Mouse (Mus musculus) hindbrain, embryonic 12.5 days (tissue): ENCODE measurements around the gene Pcsk6. TPM values are rescaled to one million over a fixed set of nuclear protein-coding genes. Genes with fewer than 3 reads are reported as not detected.
"Not testable (repeated sequence)": the region's sequence is repeated elsewhere in the genome, so short reads cannot be mapped to it uniquely, and the experiment has no call there.

Experiments
- ATAC-seq: fragments of 200-750 bp; cut with Nextera tagmentation; 2 replicates; pipeline ENCODE4 v1.8.0; 2017; ENCODE audit warnings: moderate TSS enrichment; ENCODE audit not compliant: low FRiP score
- H3K27ac ChIP-seq: fragments of 300-500 bp; sonication (generic); 2 replicates; pipeline ENCODE4 v1.5.1; 2016; ENCODE audit warnings: mild to moderate bottlenecking
- H3K27me3 ChIP-seq: fragments of 300-500 bp; sonication (generic); 2 replicates; pipeline ENCODE4 v1.6.1; 2016; ENCODE audit warnings: mild to moderate bottlenecking
- H3K36me3 ChIP-seq: fragments of 300-500 bp; sonication (generic); 2 replicates; pipeline ENCODE4 v1.6.1; 2016; ENCODE audit warnings: mild to moderate bottlenecking
- H3K4me1 ChIP-seq: fragments of 300-500 bp; sonication (generic); 2 replicates; pipeline ENCODE4 v1.6.1; 2016
- H3K4me2 ChIP-seq: fragments of 300-500 bp; sonication (generic); replicated peaks from 2 replicates; pipeline ENCODE4 v1.6.1; 2016; ENCODE audit warnings: mild to moderate bottlenecking
- H3K4me3 ChIP-seq: fragments of 300-500 bp; sonication (generic); 2 replicates; pipeline ENCODE4 v1.5.1; 2016; ENCODE audit warnings: mild to moderate bottlenecking
- H3K9ac ChIP-seq: fragments of 300-500 bp; sonication (generic); 2 replicates; pipeline ENCODE4 v1.6.1; 2016; ENCODE audit warnings: mild to moderate bottlenecking, moderate library complexity
- H3K9me3 ChIP-seq: fragments of 300-500 bp; sonication (generic); replicated peaks from 2 replicates; pipeline ENCODE4 v1.6.1; 2016; ENCODE audit warnings: mild to moderate bottlenecking
- WGBS: fragments of 180-500 bp; shearing (Covaris S2); methylation state at CpG from one replicate; pipeline ENCODE4 v1.1.7; 2016; 5-methylcytosine and 5-hydroxymethylcytosine counted together
- polyA plus RNA-seq: library from polyadenylated mRNA; unstranded; fragments of >200 nt; fragmentation: Nextera tagmentation; extraction: Ambion mirVana; gene quantifications from 2 replicates; pipeline ENCODE4 v1.2.1, GENCODE M21; 2016

The Pcsk6 gene
- polyA plus RNA-seq, 1 experiment from 2014 or later, result 1.4 TPM

DNA sequence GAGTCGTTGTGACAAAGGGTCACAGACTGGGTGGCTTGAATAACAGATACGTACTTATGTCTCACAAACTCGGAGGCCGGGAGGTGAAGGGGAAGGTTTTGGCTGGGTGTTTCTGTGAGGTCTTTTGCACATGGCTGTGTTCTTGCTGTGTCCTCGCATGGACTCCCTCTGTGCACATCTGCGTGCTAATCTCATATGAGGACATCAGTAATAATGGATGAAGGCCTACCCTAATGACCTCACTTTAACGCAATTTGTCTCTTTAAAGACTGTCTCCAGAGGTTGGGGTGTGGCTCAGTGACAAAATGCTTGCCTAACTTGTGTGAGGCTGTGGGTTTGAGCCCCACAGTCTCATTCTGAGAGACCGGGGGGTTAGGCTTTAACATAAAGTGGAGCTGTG lies 55.0 kb downstream of the Pcsk6 start:
- Histone ChIP-seq H3K9me3 (no peaks in the 10 kb centered on the region), H3K4me2 (no peak overlapping the region), H3K36me3 (no peaks in the 10 kb centered on the region), H3K27me3 (no peaks in the 10 kb centered on the region), H3K27ac (no peak overlapping the region), H3K4me3 (no peak overlapping the region), H3K4me1 (no peaks in the 10 kb centered on the region), H3K9ac (no peak overlapping the region)
- no peak for ATAC-seq
- 72% methylated on average over 8 of the region's 8 CpGs for WGBS

DNA sequence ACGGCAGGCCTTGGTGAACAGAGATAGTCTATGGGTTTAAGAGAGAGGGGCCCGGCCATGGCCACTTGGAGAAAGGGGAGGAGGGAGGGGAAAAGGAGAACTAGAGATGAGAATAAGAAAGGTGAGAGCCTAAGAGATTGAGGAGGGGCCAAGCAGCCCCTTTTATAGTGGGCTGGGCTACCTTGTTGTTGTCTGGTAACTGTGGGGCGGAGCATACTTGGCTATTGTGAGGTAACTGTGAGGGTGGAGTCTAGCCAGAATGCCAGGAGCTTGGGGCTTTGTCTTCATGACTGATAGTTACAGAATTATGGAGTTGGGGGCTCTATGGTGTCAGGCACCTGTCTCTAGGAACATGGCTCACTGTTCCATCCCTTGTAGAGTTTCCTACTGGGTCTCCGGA lies 56.9 kb downstream of the Pcsk6 start:
- no peak for ATAC-seq
- Histone ChIP-seq H3K27me3 (no peaks in the 10 kb centered on the region), H3K4me1 (no peaks in the 10 kb centered on the region), H3K4me3 (no peak overlapping the region), H3K4me2 (no peak overlapping the region), H3K9ac (no peak overlapping the region), H3K27ac (no peak overlapping the region), H3K36me3 (no peaks in the 10 kb centered on the region), H3K9me3 (no peaks in the 10 kb centered on the region)
- 94% methylated on average over 4 of the region's 4 CpGs for WGBS

DNA sequence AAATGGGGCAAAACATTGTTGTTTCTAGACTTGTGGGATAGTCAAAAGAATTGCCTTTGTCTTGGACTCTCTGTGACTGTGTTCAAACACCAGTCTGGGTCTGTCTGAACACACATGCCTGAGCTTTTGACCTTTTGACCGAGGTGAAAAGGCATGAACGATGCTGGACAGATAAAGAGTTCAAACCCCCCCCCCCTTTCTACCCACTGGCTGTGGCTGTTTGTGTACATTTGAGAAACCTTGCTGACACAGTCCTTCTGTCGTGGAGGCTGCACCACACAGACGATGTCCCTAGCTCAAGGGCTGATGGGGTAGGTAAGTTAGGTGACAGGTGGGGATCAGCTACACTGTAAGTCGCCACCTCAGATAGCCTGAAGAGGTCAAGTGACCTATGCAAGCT lies 67.9 kb downstream of the Pcsk6 start:
- no peak overlapping the region for H3K4me2 ChIP-seq
- no peaks in the 10 kb centered on the region for H3K36me3 ChIP-seq
- no peak overlapping the region for H3K4me3 ChIP-seq
- ATAC-seq, result no peak
- WGBS, result 27% methylated on average over 5 of the region's 5 CpGs
- H3K4me1 ChIP-seq, result peaks cover 7% of the 10 kb centered on the region
- no peaks in the 10 kb centered on the region for H3K9me3 ChIP-seq
- H3K9ac ChIP-seq, result no peak overlapping the region
- H3K27me3 ChIP-seq, result 0 out of 2 replicates have a peak, but pooled peaks cover 4% of the 10 kb centered on the region
- no peak overlapping the region for H3K27ac ChIP-seq

DNA sequence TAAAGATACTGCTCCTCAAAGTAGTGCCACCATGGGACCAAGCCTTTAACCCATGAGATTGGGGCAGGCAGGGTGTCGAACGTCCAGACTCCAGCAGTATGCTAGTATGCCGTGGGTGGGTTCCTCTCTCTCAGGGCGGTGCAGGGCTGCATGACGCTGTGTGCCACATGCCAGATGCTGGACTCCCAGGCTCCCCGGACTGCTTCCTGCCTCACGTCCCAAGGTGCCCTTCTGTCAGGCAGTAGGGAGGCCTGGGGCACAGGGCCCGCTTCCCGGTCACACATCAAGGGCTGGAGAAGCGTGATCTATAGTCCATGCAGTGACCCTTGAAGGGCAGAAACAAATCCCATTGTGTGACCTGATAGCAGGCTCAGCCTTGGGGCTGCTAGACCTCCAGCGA lies 68.9 kb downstream of the Pcsk6 start:
- 25% methylated on average over 11 of the region's 11 CpGs for WGBS
- Histone ChIP-seq H3K9me3 (no peaks in the 10 kb centered on the region), H3K36me3 (no peaks in the 10 kb centered on the region), H3K27ac (no peak overlapping the region), H3K27me3 (0 out of 2 replicates have a peak, but pooled peaks cover 4% of the 10 kb centered on the region), H3K9ac (no peak overlapping the region), H3K4me3 (no peak overlapping the region), H3K4me2 (no peak overlapping the region), H3K4me1 (peaks cover 7% of the 10 kb centered on the region)
- no peak for ATAC-seq

DNA sequence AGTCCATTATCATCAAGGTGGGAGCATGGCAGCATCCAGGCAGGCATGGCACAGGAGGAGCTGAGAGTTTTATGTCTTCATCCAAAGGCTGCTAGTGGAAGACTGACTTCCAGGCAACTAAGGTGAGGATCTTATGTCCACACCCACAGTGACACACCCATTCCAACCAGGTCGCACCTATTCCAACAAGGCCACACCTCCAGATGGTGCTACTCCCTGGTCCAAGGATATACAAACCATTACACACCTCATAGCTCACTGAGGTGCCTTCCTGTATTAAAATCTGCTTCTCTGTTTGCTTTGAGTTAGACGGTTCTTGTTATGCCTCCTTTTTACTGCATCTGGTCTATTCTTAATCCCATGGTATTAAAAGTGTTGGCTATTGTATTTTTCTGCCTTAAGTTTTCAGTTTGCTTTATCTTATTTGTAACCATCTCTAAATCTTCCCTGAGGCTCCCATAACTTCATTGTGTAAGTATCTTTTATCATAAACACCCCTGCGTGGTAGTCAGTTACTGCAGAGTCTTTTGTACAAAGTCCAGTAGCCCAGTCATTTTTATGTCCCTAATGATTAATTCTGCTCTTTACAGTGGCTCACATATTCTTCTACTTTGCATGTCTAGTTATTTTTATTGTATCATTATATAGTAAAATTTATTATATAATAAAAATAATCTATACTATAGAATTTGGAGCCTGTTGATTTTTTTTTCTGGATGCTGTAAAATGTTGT lies 72.9 kb downstream of the Pcsk6 start:
- not testable (repeated sequence) for ATAC-seq, H3K9ac ChIP-seq, H3K27ac ChIP-seq, H3K4me2 ChIP-seq, H3K36me3 ChIP-seq, H3K4me1 ChIP-seq, H3K27me3 ChIP-seq, H3K9me3 ChIP-seq, H3K4me3 ChIP-seq
- WGBS, result 86% methylated on average over 3 of the region's 3 CpGs

DNA sequence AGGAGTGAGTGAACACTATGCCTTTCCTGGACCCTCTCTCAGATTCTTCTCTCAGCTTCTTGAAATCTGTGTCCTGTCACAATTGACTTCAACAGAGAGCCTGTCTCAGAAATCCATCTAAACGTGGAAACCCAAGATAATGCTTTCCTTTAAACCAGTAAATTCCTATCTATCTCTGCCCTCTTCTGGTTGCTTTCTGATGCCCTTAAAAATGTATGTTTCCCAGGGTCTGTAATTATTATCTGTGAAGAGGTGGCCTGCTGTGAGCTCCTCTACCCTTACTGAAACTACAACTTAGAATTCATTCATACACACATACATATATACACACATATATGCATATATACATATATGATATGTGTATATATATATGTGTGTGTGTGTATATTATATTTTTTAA lies 73.7 kb downstream of the Pcsk6 start:
- Histone ChIP-seq H3K9ac (no peak overlapping the region), H3K9me3 (no peaks in the 10 kb centered on the region), H3K27me3 (0 out of 2 replicates have a peak, but pooled peaks cover 4% of the 10 kb centered on the region), H3K4me2 (no peak overlapping the region), H3K36me3 (no peaks in the 10 kb centered on the region), H3K27ac (no peak overlapping the region), H3K4me1 (peaks cover 5% of the 10 kb centered on the region), H3K4me3 (no peak overlapping the region)
- WGBS, result 40% methylated on average over 1 of the region's 1 CpGs
- no peak for ATAC-seq

DNA sequence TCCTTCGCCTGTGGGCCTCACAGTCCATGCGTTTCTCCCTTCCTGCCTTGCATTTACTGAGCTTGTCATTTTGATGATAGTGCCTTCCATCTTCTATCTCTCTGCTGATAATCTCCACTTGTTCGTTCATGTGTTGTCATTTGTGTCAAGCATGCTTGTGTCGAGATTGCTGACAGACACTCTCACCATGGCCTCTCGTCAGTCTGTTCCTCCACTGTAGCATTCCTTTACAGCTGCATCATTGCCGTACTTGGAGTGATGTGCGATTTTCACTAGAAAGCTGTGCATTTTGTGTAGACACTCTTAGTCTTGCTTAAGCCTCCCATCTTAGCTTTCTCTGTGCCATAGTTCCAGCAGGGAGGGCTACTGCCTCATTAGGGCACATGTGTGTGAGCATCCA lies 79.5 kb downstream of the Pcsk6 start:
- Histone ChIP-seq H3K4me3 (no peak overlapping the region), H3K9me3 (no peaks in the 10 kb centered on the region), H3K4me1 (0 out of 2 replicates have a peak, but pooled peaks cover 4% of the 10 kb centered on the region), H3K27ac (no peak overlapping the region), H3K9ac (no peak overlapping the region), H3K36me3 (no peaks in the 10 kb centered on the region), H3K27me3 (no peaks in the 10 kb centered on the region), H3K4me2 (no peak overlapping the region)
- WGBS, result 75% methylated on average over 7 of the region's 7 CpGs
- ATAC-seq, result no peak

DNA sequence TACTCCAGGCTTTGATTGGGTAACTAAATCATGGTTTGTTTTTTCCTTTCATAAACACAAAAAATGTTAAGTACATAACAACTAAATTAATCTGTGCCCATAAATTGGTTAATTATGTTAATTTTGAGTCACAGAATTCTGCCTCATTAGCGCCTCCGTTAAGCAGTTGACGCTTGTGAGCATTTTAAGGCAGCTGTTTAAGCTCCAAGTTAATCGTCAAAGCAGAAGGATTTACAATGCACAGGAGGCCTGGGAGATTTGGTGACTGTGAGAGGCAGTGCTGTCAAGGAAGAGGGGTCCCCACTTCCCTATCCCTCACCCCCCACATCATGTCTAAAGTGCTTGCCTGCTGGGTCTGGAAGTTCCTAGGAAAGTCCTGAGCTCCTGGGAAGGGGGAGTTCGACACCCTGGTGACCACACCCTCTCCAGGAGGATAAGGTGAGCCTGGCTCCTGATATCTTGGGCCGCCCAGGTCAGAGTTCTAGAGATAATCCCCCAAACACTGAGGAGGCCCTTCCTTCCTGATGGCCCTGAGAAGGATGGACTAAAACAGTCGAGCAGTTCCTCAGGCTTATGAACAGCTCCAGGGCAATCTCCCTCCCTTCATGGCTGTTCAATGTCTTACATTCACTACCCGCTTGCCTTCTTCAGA lies 83.9 kb downstream of the Pcsk6 start:
- H3K27me3 ChIP-seq, result no peaks in the 10 kb centered on the region
- no peak overlapping the region for H3K4me3 ChIP-seq
- no peak for ATAC-seq
- 75% methylated on average over 8 of the region's 8 CpGs for WGBS
- no peak overlapping the region for H3K9ac ChIP-seq
- 0 out of 2 replicates have a peak, but pooled peaks cover 4% of the 10 kb centered on the region for H3K4me1 ChIP-seq
- H3K4me2 ChIP-seq, result no peak overlapping the region
- H3K36me3 ChIP-seq, result no peaks in the 10 kb centered on the region
- H3K27ac ChIP-seq, result no peak overlapping the region
- no peaks in the 10 kb centered on the region for H3K9me3 ChIP-seq

DNA sequence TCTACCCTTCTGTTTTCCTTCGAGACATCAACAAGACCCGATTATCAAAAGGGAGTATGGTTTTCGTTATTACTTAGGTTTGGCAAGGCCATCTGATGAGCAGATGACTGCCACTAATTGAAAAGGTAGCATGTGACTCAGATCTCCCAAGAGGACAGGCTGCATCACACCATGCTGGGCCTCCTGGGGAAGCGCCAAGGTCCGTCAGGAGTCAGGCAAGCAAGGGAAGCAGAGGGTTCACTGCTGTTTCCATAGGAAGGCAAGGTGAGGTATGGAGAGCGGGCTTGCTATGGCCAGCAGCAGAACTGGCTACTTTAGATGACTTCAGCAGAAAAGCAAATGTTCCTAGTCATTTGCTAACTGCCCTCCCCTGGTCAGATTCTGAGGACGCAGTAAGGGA lies 84.9 kb downstream of the Pcsk6 start:
- Histone ChIP-seq H3K36me3 (no peaks in the 10 kb centered on the region), H3K4me1 (0 out of 2 replicates have a peak, but pooled peaks cover 1% of the 10 kb centered on the region), H3K27me3 (no peaks in the 10 kb centered on the region), H3K9ac (no peak overlapping the region), H3K4me3 (no peak overlapping the region), H3K4me2 (no peak overlapping the region), H3K27ac (no peak overlapping the region), H3K9me3 (no peaks in the 10 kb centered on the region)
- 85% methylated on average over 7 of the region's 7 CpGs for WGBS
- ATAC-seq, result no peak

DNA sequence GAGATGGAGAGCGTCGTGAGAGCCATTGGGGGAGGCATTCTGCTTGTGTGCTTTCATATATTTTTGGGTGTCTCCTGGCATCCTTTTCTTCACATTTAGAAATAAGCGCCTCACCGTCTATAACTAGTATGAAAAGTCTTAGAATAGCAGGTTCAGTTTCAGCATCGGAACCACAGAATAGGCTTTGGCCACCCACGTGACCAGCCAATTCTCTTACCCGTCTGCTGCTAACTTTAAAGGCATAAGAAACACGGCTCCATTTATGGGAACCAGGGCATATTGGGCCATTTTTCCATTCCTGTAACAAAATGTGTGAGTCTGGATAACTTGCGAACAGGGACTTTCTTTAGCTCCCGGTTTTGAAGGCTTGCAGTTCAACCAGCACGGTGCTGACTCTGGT lies 87.4 kb downstream of the Pcsk6 start:
- 0 out of 2 replicates have a peak, but pooled peaks cover 5% of the 10 kb centered on the region for H3K27me3 ChIP-seq
- no peaks in the 10 kb centered on the region for H3K4me1 ChIP-seq
- H3K36me3 ChIP-seq, result no peaks in the 10 kb centered on the region
- no peak overlapping the region for H3K4me3 ChIP-seq
- no peak overlapping the region for H3K27ac ChIP-seq
- no peak for ATAC-seq
- no peak overlapping the region for H3K9ac ChIP-seq
- no peak overlapping the region for H3K4me2 ChIP-seq
- 94% methylated on average over 11 of the region's 11 CpGs for WGBS
- no peaks in the 10 kb centered on the region for H3K9me3 ChIP-seq

DNA sequence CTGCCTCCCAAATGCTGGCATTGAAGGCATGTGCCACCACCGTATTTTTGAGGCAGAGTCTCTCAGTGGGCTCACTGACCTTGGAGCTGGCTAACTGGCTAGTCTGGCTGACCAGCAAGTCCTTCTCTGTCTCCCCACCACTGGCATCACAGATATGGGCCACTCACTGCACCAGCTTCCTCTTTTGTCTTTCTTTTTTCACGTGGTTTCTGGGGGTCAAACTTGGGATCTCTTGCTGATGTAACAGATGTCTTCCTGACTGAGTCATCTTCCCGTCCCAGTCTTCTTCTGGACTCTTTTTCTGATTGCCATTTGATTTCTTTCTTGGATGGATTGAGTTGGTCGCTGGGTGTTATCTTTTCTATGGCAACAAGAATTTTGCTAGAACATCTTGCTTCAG lies 93.0 kb downstream of the Pcsk6 start:
- Histone ChIP-seq H3K4me2 (no peak overlapping the region), H3K9me3 (no peaks in the 10 kb centered on the region), H3K27me3 (0 out of 2 replicates have a peak, but pooled peaks cover 5% of the 10 kb centered on the region), H3K4me1 (peaks cover 14% of the 10 kb centered on the region), H3K27ac (no peak overlapping the region), H3K4me3 (no peak overlapping the region), H3K36me3 (no peaks in the 10 kb centered on the region), H3K9ac (no peak overlapping the region)
- no peak for ATAC-seq
- 78% methylated on average over 4 of the region's 4 CpGs for WGBS

DNA sequence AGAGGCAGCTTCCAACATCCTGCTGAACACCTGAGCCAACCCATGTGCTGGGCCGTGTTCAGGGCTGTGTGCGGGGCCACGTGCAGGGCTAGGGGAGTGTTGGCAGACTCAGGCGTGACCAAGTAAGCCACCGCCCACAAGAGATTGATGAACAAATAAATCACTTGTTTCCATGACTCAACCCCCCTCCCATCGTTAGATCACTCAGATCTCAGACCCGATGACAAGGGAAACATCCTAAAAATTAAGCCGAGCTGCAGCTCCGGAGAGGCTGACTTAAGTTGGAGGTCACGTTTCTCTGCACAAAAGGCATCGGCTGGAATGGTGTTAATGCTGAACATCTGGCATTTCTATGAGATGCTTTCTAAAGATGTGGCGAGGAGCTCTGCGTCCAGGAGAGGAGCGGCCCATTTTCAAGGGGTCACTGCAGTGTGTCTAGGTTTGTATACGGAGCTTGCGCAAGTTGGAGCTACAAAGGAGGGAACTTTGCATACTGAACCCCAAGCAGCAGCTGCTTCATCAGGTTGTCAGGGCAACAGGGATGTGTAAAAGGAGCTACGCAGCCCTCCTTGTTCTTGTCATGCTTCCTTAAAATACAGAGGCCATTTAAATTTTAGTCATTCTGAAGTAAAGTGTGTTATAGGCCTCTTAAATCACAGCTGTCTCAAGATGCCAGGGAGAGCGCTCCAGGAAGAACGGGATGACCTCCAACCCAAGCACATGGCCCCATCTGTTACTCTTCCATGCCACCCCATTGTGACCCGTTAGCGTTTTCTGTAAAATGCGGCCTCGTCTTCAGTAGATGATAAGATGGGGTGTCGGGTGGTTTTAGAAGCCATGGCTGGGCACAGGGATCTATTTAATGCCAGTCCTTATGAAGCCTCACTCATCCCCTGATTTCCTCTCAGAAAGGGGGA lies 94.0 kb downstream of the Pcsk6 start:
- H3K4me1 ChIP-seq, result peaks cover 14% of the 10 kb centered on the region
- peak overlapping the region; percentile 25 for H3K4me2 ChIP-seq
- H3K9ac ChIP-seq, result no peak overlapping the region
- peak; percentile 91 for ATAC-seq
- no peaks in the 10 kb centered on the region for H3K9me3 ChIP-seq
- 0 out of 2 replicates have a peak, but pooled peaks cover 5% of the 10 kb centered on the region for H3K27me3 ChIP-seq
- peak overlapping the region; percentile 55 for H3K27ac ChIP-seq
- H3K36me3 ChIP-seq, result no peaks in the 10 kb centered on the region
- no peak overlapping the region for H3K4me3 ChIP-seq
- WGBS, result 19% methylated on average over 24 of the region's 24 CpGs
